Mouse (Mus musculus) ES-E14 (cell line): ENCODE measurements around the gene Nr1d2. TPM values are rescaled to one million over a fixed set of nuclear protein-coding genes. Genes with fewer than 3 reads are reported as not detected.
"Not testable (repeated sequence)": the region's sequence is repeated elsewhere in the genome, so short reads cannot be mapped to it uniquely, and the experiment has no call there.

ENCODE experiments used
- DNase-seq: peaks from one replicate; pipeline ENCODE4 v3.0.0-alpha.2; 2013; ENCODE audit warnings: low read depth, low spot score
- H3K27ac ChIP-seq: 2 replicates; pipeline ENCODE4 v1.5.1; 2012; ENCODE audit warnings: low read depth, mild to moderate bottlenecking, low read length, moderate library complexity, mixed read lengths; ENCODE audit not compliant: poor library complexity, insufficient read depth, severe bottlenecking
- H3K36me3 ChIP-seq: 2 replicates; pipeline ENCODE4 v1.6.1; 2012; ENCODE audit warnings: mild to moderate bottlenecking, low read length, moderate library complexity, mixed read lengths; ENCODE audit not compliant: control insufficient read depth, poor library complexity, insufficient read depth, severe bottlenecking
- H3K4me1 ChIP-seq, 2 experiments: fragments of 150-350 bp in 1 of 2; sonication (generic) in 1 of 2; 2 replicates each; pipeline ENCODE4 v1.6.1; 2012; ENCODE audit warnings: low read length in 2 of 2, mild to moderate bottlenecking in 1 of 2, mixed read lengths in 1 of 2; ENCODE audit not compliant: control insufficient read depth in 2 of 2, insufficient read depth in 2 of 2, poor library complexity in 1 of 2
- H3K4me3 ChIP-seq, 2 experiments: fragments of 150-350 bp in 1 of 2; sonication (generic) in 1 of 2; 2 replicates each; pipeline ENCODE4 v1.5.1; 2012; ENCODE audit warnings: low read length in 2 of 2, low read depth in 1 of 2, mild to moderate bottlenecking in 1 of 2, mixed read lengths in 1 of 2; ENCODE audit not compliant: insufficient read depth in 1 of 2, poor library complexity in 1 of 2, severe bottlenecking in 1 of 2
- H3K9ac ChIP-seq: 2 replicates; pipeline ENCODE4 v1.6.1; 2012; ENCODE audit warnings: low read depth, mild to moderate bottlenecking, low read length, mixed read lengths; ENCODE audit not compliant: poor library complexity, insufficient read depth, severe bottlenecking
- H3K9me3 ChIP-seq: fragments of 150-350 bp; sonication (generic); 2 replicates; pipeline ENCODE4 v1.6.1; 2012; ENCODE audit warnings: low read depth, mild to moderate bottlenecking, low read length; ENCODE audit not compliant: control insufficient read depth, insufficient read depth
- CHD2 ChIP-seq: IDR thresholded peaks from 2 replicates; pipeline ENCODE4 v1.6.1; 2014; ENCODE audit warnings: mild to moderate bottlenecking, low read depth, low read length, inconsistent platforms
- HCFC1 ChIP-seq: IDR thresholded peaks from 2 replicates; pipeline ENCODE4 v1.6.1; 2012; ENCODE audit warnings: low read length, inconsistent platforms, borderline replicate concordance; ENCODE audit not compliant: insufficient read depth
- MAFK ChIP-seq: IDR thresholded peaks from 2 replicates; pipeline ENCODE4 v1.6.1; 2014; ENCODE audit warnings: mild to moderate bottlenecking, low read depth, low read length, inconsistent platforms; ENCODE audit not compliant: insufficient read depth
- ZC3H11A ChIP-seq: IDR thresholded peaks from 2 replicates; pipeline ENCODE4 v1.6.1; 2012; ENCODE audit warnings: low read depth, mild to moderate bottlenecking, inconsistent platforms, low read length, borderline replicate concordance
- ZNF384 ChIP-seq: IDR thresholded peaks from 2 replicates; pipeline ENCODE4 v1.6.1; 2012; ENCODE audit warnings: low read depth, low read length, inconsistent platforms
- in situ Hi-C, 2 experiments: fragments of 600-800 bp; cut with MboI; formaldehyde crosslinking; loops; one replicate each; pipeline ENCODE4 v1.15.1; 2025; ENCODE audit warnings: low sequenced_read_pairs in 2 of 2, inconsistent platforms in 1 of 2; ENCODE audit not compliant: unreplicated experiment in 2 of 2
- total RNA-seq: library from RNA; depleted of rRNA; stranded (reverse); fragments of 300-350 nt; gene quantifications from 2 replicates; pipeline ENCODE4 v1.2.3, GENCODE M21; 2012

Nr1d2 gene
- total RNA-seq, 1 experiment, result 18.7 TPM

DNA sequence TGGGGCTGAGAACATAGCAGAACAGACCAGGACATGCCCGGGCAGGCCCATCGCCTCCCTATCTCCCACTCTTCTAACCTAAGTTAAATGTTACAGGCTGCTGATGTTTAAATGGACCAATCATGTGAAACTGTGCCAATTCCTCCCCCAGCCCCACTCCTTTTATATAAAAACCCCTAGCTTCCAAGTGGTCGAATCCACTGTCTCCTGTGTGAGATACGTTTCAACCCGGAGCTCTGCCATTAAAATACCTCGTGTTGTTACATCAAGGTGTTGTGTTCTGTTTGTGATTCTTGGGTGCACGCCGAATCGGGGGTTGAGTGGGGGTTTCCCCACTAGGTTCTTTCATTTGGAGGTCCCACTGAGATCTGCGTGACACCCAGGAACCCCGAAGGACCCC, 13.5 kb downstream of the Nr1d2 start:
- H3K9ac ChIP-seq, DNase-seq, H3K4me1 ChIP-seq, H3K4me3 ChIP-seq, H3K36me3 ChIP-seq, H3K27ac ChIP-seq, in situ Hi-C loops, H3K9me3 ChIP-seq: not testable (repeated sequence)

GRCm38 (mm10) chr14:18221977-18222376, 16.9 kb downstream of the Nr1d2 start:
- H3K4me1 ChIP-seq, result no peaks in the 10 kb centered on the region
- in situ Hi-C loops, result no loop called here
- no peak overlapping the region for H3K4me3 ChIP-seq
- TF ChIP-seq CHD2, result no peak
- no peak for TF ChIP-seq ZNF384
- no peak for TF ChIP-seq HCFC1
- TF ChIP-seq MAFK, result no peak
- TF ChIP-seq ZC3H11A, result no peak
- no peaks in the 10 kb centered on the region for H3K36me3 ChIP-seq
- no peak overlapping the region for H3K27ac ChIP-seq
- no peak overlapping the region for H3K9ac ChIP-seq
- no peak for DNase-seq
- H3K9me3 ChIP-seq, result 0 out of 2 replicates have a peak, but pooled peaks cover 1% of the 10 kb centered on the region

DNA sequence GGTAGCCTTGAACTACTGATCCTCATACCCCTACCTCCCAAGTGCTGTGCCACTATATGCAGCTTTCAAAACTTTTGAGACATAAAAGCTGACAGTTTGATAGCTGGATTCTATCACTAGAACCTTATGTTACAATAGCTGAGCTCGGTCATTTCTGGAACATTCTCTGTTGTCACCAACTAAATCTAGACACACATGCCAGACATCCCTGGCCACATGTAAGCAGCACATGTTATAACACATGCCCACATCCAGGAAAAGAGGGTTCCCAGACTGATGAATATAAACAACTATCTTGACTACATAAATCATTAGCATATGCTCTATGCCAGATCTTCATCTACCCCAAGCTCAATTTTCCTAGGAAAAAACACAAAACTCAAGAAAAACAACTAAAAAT, 21.8 kb downstream of the Nr1d2 start:
- no peak for DNase-seq
- no peaks in the 10 kb centered on the region for H3K4me1 ChIP-seq
- H3K27ac ChIP-seq, result no peak overlapping the region
- no peak overlapping the region for H3K9ac ChIP-seq
- TF ChIP-seq ZNF384 (no peak), MAFK (no peak), HCFC1 (no peak), CHD2 (no peak), ZC3H11A (no peak)
- H3K4me3 ChIP-seq, result no peak overlapping the region
- in situ Hi-C loops, result no loop called here
- no peaks in the 10 kb centered on the region for H3K9me3 ChIP-seq
- peaks cover 2% of the 10 kb centered on the region; the same call in 1 of the 2 replicates for H3K36me3 ChIP-seq

DNA sequence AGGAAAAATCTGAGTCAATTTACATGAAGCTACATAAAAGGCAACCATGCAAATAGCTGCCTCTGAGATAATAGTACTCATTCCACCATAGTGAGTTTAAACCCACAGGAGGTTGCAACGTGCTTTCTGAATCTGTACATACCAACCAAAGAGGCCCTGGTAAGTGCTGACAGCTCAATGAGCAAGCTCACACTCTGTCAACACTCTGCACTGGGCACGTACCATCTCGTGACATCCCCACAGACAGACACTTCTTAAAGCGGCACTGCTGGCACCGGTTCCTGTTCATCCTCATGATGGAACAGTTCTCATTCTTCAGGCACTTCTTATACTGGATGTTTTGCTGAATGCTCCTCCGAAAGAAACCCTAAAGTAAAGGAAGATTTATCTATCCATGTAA, 22.5 kb downstream of the Nr1d2 start:
- DNase-seq, result no peak
- TF ChIP-seq CHD2 (no peak), ZC3H11A (no peak), HCFC1 (no peak), MAFK (no peak), ZNF384 (no peak)
- Histone ChIP-seq H3K36me3 (peaks cover 2% of the 10 kb centered on the region; the same call in 1 of the 2 replicates), H3K9ac (no peak overlapping the region), H3K27ac (no peak overlapping the region), H3K4me3 (no peak overlapping the region), H3K9me3 (no peaks in the 10 kb centered on the region), H3K4me1 (no peaks in the 10 kb centered on the region)
- in situ Hi-C loops, result no loop called here

GRCm38 (mm10) chr14:18210795-18211194, 28.1 kb downstream of the Nr1d2 start:
- no peaks in the 10 kb centered on the region for H3K4me1 ChIP-seq
- DNase-seq, result no peak
- H3K9me3 ChIP-seq, result no peaks in the 10 kb centered on the region
- H3K27ac ChIP-seq, result no peak overlapping the region
- no peak overlapping the region for H3K9ac ChIP-seq
- TF ChIP-seq ZC3H11A, result no peak
- no peak for TF ChIP-seq CHD2
- no peak for TF ChIP-seq MAFK
- TF ChIP-seq ZNF384, result no peak
- no peak for TF ChIP-seq HCFC1
- no peak overlapping the region for H3K4me3 ChIP-seq
- in situ Hi-C loops, result no loop called here
- 0 out of 2 replicates have a peak, but pooled peaks cover 2% of the 10 kb centered on the region for H3K36me3 ChIP-seq

- H3K9ac ChIP-seq, in situ Hi-C loops, H3K27ac ChIP-seq, H3K36me3 ChIP-seq, H3K4me1 ChIP-seq, H3K9me3 ChIP-seq, DNase-seq, H3K4me3 ChIP-seq: not testable (repeated sequence)
Measured at GRCm38 (mm10) chr14:18204315-18204714, 34.6 kb downstream of the Nr1d2 start.
